22 mouse cellular contexts compared by ENCODE assay signal in genomic region chr7:129781756-129782155, GRCm38 (mm10).
DNase-seq lines count a peak whose midpoint lies in the region; TF ChIP-seq lines count a peak whose summit lies in the region.
"Had no signal": no experiment of that assay in that cellular context is flagged by ENCODE, and none has a peak within 500 bp of the region (broad histone marks: within the 10 kb centered on the region; RNA-seq: fewer than 3 reads in every experiment).

No protein-coding gene starts in this region.

- intact Hi-C loops in heart, postnatal 10 days (cut with DNase I) = no loop called here

- peak; percentile 24 for DNase-seq in kidney, adult 2 months
- DNase-seq in kidney, postnatal 4 days = no peak
- DNase-seq in ovary, adult 18-20 months (ENCODE audit: low spot score) = peak; percentile 22
- no peak for DNase-seq in ovary, postnatal 10 days (ENCODE audit: low spot score)
- peak; percentile 68 for DNase-seq in adrenal gland, postnatal 10 days
- peak; percentile 16 for DNase-seq in skeletal muscle tissue, adult 2 months (ENCODE audit: low read depth, low spot score)
- DNase-seq in heart, postnatal 10 days = no peak
- DNase-seq: cerebellum, adult 8-10 months; gastrocnemius, postnatal 25 days; heart, adult 18-20 months; liver, embryonic 13.5 days; lung, embryonic 14.5 days; right cerebral cortex, postnatal 25 days; thymus, postnatal 25 days had no signal

- no peaks in the 10 kb centered on the region for H3K4me1 ChIP-seq in kidney, adult 2 months (ENCODE audit: control insufficient read depth, insufficient read depth, low read length)
- H3K4me1 ChIP-seq: liver, embryonic 13.5 days had no signal

- H3K36me3 ChIP-seq in kidney, adult 2 months (ENCODE audit: control insufficient read depth, insufficient read depth, low read length) = no peaks in the 10 kb centered on the region
- H3K36me3 ChIP-seq: embryonic facial prominence, embryonic 12.5 days; forebrain, embryonic 12.5 days; heart, embryonic 13.5 days; hindbrain, embryonic 13.5 days; limb, embryonic 12.5 days; liver, embryonic 13.5 days; midbrain, embryonic 12.5 days; neural tube, embryonic 15.5 days had no signal

- WGBS in kidney, adult 2 months = 72% methylated on average over 3 of the region's 3 CpGs

- no peaks in the 10 kb centered on the region for H3K27me3 ChIP-seq in kidney, adult 2 months (replicated peaks; ENCODE audit: control insufficient read depth, insufficient read depth, low read length)
- H3K27me3 ChIP-seq: liver, embryonic 13.5 days had no signal

- no peak for TF ChIP-seq POLR2A in kidney, adult 2 months (IDR thresholded peaks at IDR 0.05; ENCODE audit: low read depth, low read length)

- no peak overlapping the region for H3K4me3 ChIP-seq in kidney, adult 2 months (ENCODE audit: insufficient read depth, low read depth, low read length)
- H3K4me3 ChIP-seq: embryonic facial prominence, embryonic 12.5 days; erythroblast, embryonic 14.5 days; forebrain, embryonic 12.5 days; heart, embryonic 13.5 days; hindbrain, embryonic 13.5 days; limb, embryonic 12.5 days; liver, embryonic 13.5 days; midbrain, embryonic 12.5 days; neural tube, embryonic 15.5 days had no signal

- H3K27ac ChIP-seq in kidney, adult 2 months (ENCODE audit: insufficient read depth, low read depth, low read length) = no peak overlapping the region
- H3K27ac ChIP-seq: embryonic facial prominence, embryonic 12.5 days; forebrain, embryonic 12.5 days; heart, embryonic 13.5 days; hindbrain, embryonic 13.5 days; limb, embryonic 12.5 days; liver, embryonic 13.5 days; midbrain, embryonic 12.5 days; neural tube, embryonic 15.5 days had no signal

- no peak for TF ChIP-seq CTCF in kidney, adult 2 months (conservative IDR thresholded peaks at IDR 0.05; ENCODE audit: insufficient read depth, insufficient read length, low read depth, low read length)

Comparison
In these comparisons a context has a peak if more than half of its experiments do, and no peak if none do; other contexts are left out.
1. DNase-seq: peak in kidney, adult 2 months (single experiment), ovary, adult 18-20 months (single experiment), adrenal gland, postnatal 10 days (single experiment) and skeletal muscle tissue, adult 2 months (single experiment); none in kidney, postnatal 4 days (0 of 2), ovary, postnatal 10 days (single experiment) and heart, postnatal 10 days (0 of 2).